ENCODE assay signal across 8 mouse cellular contexts in genomic region chr11:108268421-108269322, GRCm38 (mm10).
DNase-seq lines count a peak whose midpoint lies in the region; ATAC-seq and TF ChIP-seq lines count a peak whose summit lies in the region.
"Had no signal": no experiment of that assay in that cellular context is flagged by ENCODE, and none has a peak within 500 bp of the region (broad histone marks: within the 10 kb centered on the region; RNA-seq: fewer than 3 reads in every experiment).

No protein-coding gene starts in this region.

- no peak for DNase-seq in kidney, postnatal 14 days
- DNase-seq in Patski (ENCODE audit: low read depth, low spot score): no peak
- peak; percentile 14 for DNase-seq in neural tube, embryonic 10.5 days (ENCODE audit: extremely low spot score, low spot score)
- DNase-seq in right cerebral cortex, postnatal 10 days (ENCODE audit: low spot score in 2 of 2): no peak
- no peak for DNase-seq in cerebellum, adult 18-20 months
- DNase-seq: cerebellum, postnatal 25 days had no signal

- peak overlapping the region; percentile 66 for H3K27ac ChIP-seq in kidney, embryonic 16.5 days (ENCODE audit: low read length)
- peak overlapping the region; percentile 58 for H3K27ac ChIP-seq in hindbrain, embryonic 13.5 days

- ATAC-seq in kidney, embryonic 16.5 days (ENCODE audit: low FRiP score, low TSS enrichment): peak; percentile 46
- ATAC-seq in Patski: peak; percentile 32
- ATAC-seq in hindbrain, embryonic 13.5 days (ENCODE audit: low FRiP score): peak; percentile 16; the same call in 1 of the 2 replicates

- 38% methylated on average over 12 of the region's 12 CpGs for WGBS in kidney, embryonic 16.5 days
- WGBS in hindbrain, embryonic 13.5 days: 38% methylated on average over 12 of the region's 12 CpGs

- CTCF ChIA-PET in Patski (lab: Charles Lee): interaction anchor here (1.0 kb wide), 1 partner anchor 9 kb away, joined by 3 read pairs; no protein-coding TSS in a partner anchor

- no peak overlapping the region for H3K9ac ChIP-seq in kidney, embryonic 16.5 days (replicated peaks; ENCODE audit: low read length)
- no peak overlapping the region for H3K9ac ChIP-seq in hindbrain, embryonic 13.5 days

- POLR2A ChIA-PET in Patski (lab: Charles Lee): interaction anchor here (0.7 kb wide), 1 partner anchor 45 kb away, joined by 3 read pairs; no protein-coding TSS in a partner anchor

- no peaks in the 10 kb centered on the region for H3K27me3 ChIP-seq in kidney, embryonic 16.5 days (ENCODE audit: insufficient read depth, low read length)
- H3K27me3 ChIP-seq in Patski: no peaks in the 10 kb centered on the region
- peaks cover 12% of the 10 kb centered on the region; the same call in 1 of the 2 replicates for H3K27me3 ChIP-seq in hindbrain, embryonic 13.5 days

- no peak overlapping the region for H3K4me3 ChIP-seq in kidney, embryonic 16.5 days (ENCODE audit: low read length)
- no peak overlapping the region for H3K4me3 ChIP-seq in hindbrain, embryonic 13.5 days

- H3K36me3 ChIP-seq in kidney, embryonic 16.5 days (ENCODE audit: insufficient read depth, low read length): no peaks in the 10 kb centered on the region
- H3K36me3 ChIP-seq in hindbrain, embryonic 13.5 days: no peaks in the 10 kb centered on the region

- H3K4me1 ChIP-seq in kidney, embryonic 16.5 days (ENCODE audit: insufficient read depth, low read length): peaks cover 50% of the 10 kb centered on the region
- H3K4me1 ChIP-seq in hindbrain, embryonic 13.5 days (replicated peaks): peaks cover 39% of the 10 kb centered on the region

- no peaks in the 10 kb centered on the region for H3K9me3 ChIP-seq in kidney, embryonic 16.5 days (ENCODE audit: low read length)
- H3K9me3 ChIP-seq in hindbrain, embryonic 13.5 days: no peaks in the 10 kb centered on the region

- in situ Hi-C loops in Patski (cut with MboI; ENCODE audit: low pct_unique_long_range_greater_than_20kb): loop anchor here (5.0 kb wide), 2 partner anchors 99 to 131 kb away; no protein-coding TSS in a partner anchor

- no peak for TF ChIP-seq CTCF in Patski (IDR thresholded peaks at IDR 0.05)

- no peak overlapping the region for H3K4me2 ChIP-seq in kidney, embryonic 16.5 days (replicated peaks; ENCODE audit: low read depth, low read length)
- H3K4me2 ChIP-seq in hindbrain, embryonic 13.5 days: no peak overlapping the region
